Mouse (Mus musculus) megakaryocyte-erythroid progenitor cell, adult 5-6 weeks (primary cell): ENCODE measurements at regions not wholly inside any gene's neighbourhood (a gene's known extent, or its start where the extent isn't known, plus 50 kb on each side); places are given as distances from the start of the nearest gene placed in this dataset.

Experiments used
- ATAC-seq: replicated peaks from 2 replicates; pipeline ENCODE4 v1.8.0; 2016; ENCODE audit warnings: mild to moderate bottlenecking, inconsistent platforms; ENCODE audit not compliant: severe bottlenecking, poor library complexity, low FRiP score, low TSS enrichment

DNA sequence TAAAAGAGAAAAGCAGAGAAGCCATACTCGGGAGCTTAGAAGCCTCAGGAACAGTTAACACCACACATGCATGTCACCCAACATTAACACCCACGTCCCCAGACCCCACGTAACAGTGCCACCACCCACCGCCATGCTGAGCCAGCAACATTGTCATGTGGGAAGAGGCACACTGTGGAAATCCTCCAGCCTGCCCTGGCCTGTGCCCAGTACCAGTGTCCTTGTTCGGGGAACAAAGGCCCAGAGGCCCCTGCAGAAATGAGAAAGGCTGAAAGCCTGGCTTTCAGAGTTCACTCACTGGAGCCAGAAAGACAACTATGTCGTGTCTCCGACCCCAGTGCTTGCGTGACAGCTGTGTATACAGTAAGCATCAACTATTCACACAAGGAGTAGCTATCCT is 86.7 kb upstream of the Dio3 start:
- ATAC-seq: no peak

DNA sequence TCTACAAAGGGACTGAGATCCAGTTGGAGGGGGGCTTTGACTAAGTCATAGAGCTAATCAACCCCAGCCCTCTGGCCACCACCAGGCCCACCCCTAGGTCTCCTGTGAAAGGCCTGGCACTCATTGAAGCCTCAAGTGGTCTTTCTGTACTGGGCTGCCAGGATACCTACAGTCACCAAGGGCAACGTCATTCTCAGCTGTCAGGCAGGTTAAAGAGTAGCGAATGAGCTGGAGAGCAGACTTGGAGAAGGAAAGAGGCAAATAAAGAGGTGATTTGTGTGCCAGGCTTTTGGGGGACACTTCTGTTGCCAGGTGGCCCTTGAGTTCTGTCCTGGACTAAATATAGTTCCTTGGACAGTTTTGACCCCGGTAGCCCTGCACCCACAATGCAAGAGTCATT is 81.5 kb upstream of the Dio3 start:
- ATAC-seq: no peak

DNA sequence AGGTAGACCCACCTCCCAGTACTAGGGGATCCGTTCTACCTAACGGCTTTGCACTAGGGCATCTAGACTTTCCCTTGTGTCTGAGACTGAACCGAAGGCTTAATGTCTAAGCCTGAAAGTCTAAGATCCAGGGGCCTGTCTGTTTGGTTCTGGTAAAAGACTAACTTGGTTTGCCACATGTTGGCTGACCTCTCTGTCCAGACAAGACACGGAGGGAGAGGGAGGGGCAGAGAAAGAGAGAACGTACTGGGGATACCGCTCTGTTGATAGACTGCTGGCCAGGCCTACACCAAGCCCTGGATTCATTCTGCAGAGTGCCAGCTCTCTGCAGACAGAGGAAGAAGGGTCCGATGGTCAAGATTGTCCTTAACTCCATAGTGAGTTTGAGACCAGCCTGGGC is 78.4 kb upstream of the Dio3 start:
- no peak for ATAC-seq

DNA sequence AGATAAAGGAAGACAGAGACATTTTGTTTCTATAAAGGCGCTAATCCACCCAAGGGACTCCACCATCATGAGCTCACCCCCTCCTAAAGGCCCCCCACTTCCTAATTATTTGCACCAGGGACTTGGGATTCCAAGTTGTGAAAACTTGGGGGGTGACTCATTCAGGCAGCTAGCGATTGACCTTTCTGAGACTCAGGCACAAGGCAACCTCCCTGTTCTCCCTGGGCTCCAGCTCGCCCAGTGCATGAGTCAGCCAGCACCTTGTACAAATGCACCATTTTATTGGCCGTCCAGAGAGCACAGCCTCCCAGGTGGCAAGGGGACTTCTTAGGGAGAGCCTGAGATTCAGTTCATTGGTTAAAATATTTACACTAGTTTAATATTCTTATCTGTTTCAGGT is 78.0 kb upstream of the Dio3 start:
- no peak for ATAC-seq

DNA sequence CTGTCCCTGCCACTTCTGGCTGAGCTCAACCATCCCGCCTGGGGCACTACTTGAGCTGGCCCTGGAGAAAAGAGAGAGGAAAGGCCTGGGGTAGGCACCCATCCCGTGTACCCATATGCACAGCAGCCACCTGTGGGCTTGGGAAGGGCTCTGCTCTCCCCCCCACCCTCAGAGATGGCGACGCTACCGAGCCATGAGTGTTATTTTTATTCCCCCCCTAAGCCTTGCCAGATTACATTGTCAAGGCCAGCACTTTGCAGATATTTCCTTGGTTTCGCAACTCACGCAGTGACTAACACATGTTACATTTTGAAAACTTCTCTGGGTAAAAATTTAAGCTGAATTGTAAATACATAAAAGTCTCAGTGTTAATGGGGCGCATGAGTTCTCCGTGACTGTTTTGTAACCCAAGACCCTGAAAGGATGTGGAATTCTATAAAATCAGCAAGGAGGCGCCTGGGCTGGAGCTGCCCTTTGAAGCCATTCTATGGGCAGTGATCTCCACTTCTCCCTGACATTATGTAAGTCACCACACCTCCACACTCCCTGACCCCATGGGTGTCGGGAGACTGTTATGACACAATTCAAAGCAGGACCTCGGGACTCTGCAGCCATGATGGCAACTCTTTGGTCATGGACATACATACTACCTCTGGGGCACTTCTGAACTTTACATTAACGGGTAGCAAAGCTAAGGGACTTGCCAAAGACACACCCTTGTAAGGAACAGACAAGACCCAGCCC is 75.4 kb upstream of the Dio3 start:
- no peak for ATAC-seq

DNA sequence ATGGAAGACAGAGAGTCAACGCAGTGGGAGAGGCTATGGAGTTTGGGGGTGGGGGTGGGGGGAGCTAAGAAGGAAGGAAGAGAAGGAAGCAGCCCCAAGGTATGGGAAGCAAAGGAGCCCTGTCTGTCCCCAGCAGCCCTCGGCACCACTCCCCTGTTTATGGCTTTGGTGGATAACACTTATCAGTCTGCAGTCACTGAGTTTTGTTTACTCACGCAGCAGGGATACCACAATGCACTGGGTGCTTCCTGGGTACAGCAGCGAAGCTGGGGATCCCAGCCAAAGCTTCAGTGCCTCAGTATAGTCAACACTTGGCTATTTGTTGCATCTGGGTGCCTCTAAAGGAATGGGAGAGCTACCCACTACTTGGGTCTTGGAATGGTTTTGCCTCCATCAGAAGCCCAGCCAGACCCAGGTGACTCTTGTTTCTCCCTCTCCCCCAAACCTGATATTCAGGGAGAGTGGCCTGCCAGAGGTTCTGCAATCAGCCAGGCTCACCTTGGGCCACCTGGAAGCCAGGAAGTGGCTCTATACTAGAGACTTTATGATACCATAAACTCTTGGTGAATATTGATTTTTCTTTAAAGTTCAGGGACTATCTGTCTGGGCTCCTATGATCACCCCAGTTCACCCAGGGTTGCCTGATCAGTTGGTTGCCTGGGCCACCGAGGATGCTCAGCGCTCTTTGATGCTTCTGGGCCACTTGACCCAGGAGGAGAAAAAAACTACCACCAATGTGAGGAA is 74.5 kb upstream of the Dio3 start:
- ATAC-seq: no peak

DNA sequence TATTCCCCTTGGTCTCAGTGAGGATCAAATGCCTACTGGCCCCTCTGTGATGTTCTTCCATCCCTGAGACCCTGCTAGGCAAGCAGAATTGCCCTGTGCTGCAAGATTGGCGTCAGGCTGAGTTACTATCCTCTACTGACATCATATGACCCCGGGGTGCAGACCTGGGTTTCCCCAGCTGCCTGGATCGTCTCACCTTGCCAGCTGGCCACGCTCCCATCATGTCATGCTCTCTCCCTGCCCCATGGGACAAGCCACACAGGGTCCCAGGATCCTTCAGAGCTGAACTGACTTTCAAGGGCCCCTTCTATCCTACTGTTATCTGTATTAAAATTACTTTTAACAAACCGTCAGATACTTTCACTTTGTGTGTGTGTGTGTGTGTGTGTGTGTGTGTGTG is 72.6 kb upstream of the Dio3 start:
- ATAC-seq: no peak

DNA sequence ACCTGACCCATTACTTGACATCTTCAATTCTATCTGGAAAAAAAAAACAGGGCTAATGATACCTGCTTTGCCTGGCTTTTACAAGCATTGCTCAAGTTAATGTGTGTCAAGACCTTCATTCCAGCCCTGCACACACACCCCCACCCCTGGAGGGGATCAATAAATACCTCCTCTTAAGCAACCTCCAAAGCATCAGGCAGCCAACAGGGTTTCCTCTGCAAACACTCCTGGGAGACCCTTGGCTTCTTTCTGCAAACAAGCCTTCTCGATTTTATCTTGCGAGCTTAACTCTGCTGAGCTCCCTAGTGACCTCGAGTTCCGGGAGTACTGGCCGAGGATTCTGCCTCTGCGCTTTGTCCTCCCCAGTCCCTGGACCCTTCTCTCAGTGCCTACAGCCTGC is 72.1 kb upstream of the Dio3 start:
- no peak for ATAC-seq

DNA sequence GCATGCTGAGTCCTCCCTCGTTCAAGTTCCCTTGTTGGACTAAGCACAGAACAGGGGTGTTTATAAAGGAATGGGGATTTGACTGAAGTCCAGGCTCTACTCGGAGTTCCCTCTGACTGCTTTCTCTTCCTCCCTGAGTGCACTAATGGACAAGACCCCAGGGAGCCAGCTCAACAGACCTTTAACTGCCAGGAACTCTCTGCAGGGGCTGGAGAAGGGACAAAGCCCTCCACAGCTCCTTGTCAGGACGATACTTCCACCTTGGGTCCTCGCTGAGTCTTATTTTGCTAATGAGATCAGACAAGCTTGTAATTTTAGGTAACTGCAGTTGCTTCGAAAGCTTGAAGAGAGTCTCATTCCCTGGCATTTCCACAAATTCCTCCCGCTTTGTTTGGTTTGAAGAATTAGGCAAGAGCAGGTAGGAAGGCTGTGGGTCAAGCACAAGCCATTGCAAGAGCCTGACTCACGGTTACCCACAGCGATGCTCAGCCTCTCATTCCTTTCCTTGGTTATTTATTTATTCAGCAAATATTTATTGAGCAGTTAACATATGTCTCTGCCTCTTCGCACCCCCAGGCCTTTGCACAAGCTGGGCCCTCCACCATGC is 71.5 kb upstream of the Dio3 start:
- ATAC-seq: no peak

DNA sequence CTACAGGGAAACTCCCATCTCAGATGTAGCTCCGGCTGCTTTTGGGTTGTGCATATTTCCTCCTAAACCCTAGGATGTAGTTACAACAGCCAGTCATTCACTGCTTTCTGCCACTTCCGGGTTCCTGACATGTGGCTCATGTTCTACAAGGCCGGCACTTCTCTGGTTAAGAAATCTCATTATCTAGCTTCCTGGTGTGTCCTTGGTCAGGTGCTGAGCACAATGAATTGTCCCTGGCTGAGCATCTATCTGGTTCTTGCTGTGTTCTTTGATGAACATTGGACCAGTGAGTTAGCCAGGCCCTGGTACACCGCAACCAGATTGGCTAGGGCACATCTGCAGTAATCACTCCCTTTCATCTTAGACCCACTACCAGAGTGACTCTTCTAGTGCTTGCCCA is 66.2 kb upstream of the Dio3 start:
- ATAC-seq: no peak

DNA sequence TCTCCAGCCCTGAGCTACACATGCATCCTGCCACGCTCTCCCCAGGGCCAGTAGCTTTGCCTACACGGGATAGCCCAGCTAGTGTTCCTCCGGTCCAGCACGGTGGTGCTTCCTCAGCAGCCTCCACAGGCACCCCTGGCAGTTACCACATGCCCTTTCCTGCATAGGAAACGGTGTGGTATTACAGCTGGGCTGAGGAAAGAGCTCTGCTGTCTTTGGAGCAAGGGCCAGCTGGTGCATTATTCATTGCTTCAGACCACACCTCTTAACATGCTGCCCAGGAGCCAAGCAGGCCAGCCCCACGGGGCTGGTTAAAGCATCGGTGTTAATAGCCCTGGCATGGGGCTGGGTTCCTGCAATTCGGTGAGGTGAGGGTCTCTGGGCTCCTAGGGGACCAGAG is 64.0 kb upstream of the Dio3 start:
- no peak for ATAC-seq

DNA sequence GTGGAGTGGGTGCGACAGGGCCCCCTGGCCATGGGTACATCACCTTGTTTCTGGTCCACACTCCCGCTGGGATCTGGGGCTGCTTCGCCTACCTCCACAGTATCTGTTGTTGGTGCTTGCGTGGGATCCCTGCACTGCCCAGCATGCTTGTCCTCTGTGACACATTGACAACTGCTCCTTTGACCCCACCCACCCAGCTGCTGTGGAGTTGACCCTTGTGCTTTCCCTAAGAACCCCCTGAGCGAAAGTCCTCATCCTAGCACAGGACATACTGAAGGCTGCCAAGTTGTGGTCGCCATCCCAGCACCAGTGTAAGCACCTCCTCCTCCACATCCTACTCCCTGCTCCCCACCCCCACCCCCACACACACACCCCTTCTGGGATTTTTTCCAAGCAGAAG is 63.6 kb upstream of the Dio3 start:
- no peak for ATAC-seq

DNA sequence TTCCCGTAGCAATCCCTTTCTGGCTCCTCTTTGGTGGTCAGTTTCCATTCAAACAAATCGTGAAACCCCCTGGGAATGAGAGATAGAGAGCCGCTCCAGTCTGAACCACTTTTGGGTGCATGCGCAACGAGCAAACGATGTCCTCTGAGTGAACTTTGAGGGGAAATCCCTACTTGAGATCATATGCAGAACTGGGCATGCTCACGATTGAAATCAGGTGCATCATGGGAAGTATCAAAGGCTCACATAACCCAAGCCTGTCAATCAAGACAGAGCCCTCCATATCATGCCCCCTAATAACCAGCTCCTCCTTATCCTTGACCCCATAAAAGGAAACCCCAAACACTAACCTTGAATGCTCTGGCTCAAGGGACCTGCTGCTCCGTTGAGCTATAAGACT is 59.1 kb upstream of the Dio3 start:
- ATAC-seq: no peak

DNA sequence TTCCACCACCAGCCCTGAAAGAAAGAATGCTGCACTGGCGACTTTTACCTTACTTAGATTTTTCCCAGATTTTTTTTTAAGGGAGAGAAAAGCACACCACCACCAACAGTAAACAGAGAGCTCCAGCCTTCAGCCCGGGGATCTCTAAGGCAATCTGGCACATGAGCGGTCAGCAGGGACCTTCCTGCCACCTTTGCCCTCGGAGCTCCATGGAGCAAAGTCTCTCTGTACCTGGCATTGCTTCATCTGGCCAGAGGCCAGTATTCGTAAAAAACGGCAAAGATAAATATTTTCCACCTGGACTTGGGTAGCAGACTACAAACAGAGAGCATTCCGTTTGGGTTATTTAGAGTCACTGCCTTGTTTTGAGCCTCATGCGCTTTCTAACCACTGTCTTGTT is 58.4 kb upstream of the Dio3 start:
- no peak for ATAC-seq

DNA sequence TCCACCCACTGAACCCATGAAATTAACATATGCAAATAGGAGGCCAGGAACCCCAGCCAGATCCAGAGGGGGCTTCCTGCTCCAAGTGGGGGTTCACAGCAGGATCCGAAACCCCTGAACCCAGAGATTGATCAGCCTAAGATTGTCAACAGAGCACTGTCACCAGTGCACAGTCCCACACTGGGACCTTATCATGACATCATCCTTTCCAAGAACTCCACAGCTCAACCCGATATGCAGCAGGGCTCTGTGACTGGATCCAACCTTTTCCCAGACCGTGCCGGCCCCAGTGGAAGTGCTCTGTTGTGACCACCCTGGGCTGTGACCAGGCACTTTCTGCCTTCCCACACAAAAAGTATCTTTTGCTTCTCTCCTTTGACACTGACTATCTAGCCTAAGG is 57.7 kb upstream of the Dio3 start:
- ATAC-seq: no peak

DNA sequence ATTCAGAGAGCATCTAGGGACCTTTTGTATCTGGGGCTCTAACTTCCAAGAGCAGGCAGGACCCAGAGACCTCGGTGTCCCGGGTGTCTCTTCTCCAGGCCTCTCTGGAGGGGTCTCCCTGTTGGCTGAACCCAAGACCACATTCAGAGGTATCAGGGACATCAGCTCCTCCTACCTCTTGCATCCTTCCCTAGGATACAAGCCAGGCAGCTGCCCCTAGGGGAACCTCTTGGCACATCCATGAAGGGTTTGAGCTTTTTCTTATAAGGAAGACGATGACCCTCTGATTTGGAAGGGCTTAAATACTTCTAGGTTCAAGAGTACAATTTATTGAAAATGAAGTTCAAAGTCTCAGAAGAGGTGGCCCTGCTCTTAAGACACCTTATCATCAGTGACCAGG is 57.2 kb upstream of the Dio3 start:
- no peak for ATAC-seq

DNA sequence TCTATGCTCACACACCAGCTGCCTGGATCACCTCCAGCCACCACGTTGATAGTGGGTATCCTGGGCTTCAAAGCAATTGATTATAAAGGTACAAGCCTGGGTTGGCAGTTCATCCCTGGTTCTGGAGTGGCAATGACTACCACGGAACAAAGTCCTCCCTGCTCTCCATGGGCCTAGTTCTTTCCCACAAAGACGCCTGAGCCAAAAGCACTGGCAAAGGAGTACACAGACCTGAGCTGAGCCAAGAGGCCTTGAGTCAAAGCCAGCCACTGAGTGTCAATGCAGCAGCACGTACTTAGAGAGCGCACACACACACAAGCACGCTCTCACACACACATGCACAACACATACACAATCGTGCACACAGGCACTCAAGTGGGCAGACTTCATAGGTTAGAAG is 54.6 kb upstream of the Dio3 start:
- ATAC-seq: no peak

DNA sequence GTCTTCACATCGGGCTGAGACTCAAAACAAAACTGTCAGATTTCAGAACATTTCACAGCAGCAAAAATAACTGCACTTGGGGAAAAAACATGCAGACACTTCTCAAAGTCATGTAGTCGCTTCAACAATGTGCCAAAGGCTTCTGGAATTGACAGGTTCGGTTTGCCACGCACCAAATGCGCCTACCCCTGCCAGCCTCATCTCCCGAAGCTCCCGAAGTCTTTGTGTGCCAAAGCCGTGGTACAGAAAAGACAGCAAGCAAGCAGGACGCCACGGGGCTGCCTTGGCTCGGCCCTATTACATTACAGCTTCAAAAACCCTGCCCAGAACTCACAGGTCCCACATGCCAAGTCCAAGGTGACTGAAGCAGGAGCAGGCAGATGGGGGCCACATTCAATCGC is 50.9 kb upstream of the Dio3 start:
- ATAC-seq: no peak
